Mouse (Mus musculus) neural tube, embryonic 12.5 days (tissue): ENCODE data around the gene Gp2. TPM values are rescaled to one million over a fixed set of nuclear protein-coding genes. Genes with fewer than 3 reads are reported as not detected.

Experiments used
- ATAC-seq: fragments of 200-750 bp; cut with Nextera tagmentation; 2 replicates; pipeline ENCODE4 v1.8.0; 2017; ENCODE audit warnings: low read depth, mild to moderate bottlenecking, moderate TSS enrichment, moderate library complexity; ENCODE audit not compliant: low FRiP score
- H3K27ac ChIP-seq: fragments of 300-500 bp; sonication (generic); 2 replicates; pipeline ENCODE4 v1.5.1; 2016
- H3K27me3 ChIP-seq: fragments of 300-500 bp; sonication (generic); replicated peaks from 2 replicates; pipeline ENCODE4 v1.6.1; 2016; ENCODE audit warnings: mild to moderate bottlenecking
- H3K36me3 ChIP-seq: fragments of 300-500 bp; sonication (generic); 2 replicates; pipeline ENCODE4 v1.6.1; 2016; ENCODE audit warnings: mild to moderate bottlenecking
- H3K4me1 ChIP-seq: fragments of 300-500 bp; sonication (generic); 2 replicates; pipeline ENCODE4 v1.6.1; 2016
- H3K4me2 ChIP-seq: fragments of 300-500 bp; sonication (generic); replicated peaks from 2 replicates; pipeline ENCODE4 v1.6.1; 2016; ENCODE audit warnings: mild to moderate bottlenecking
- H3K4me3 ChIP-seq: fragments of 300-500 bp; sonication (generic); 2 replicates; pipeline ENCODE4 v1.5.1; 2016
- H3K9ac ChIP-seq: fragments of 300-500 bp; sonication (generic); 2 replicates; pipeline ENCODE4 v1.6.1; 2016; ENCODE audit warnings: mild to moderate bottlenecking
- H3K9me3 ChIP-seq: fragments of 300-500 bp; sonication (generic); 2 replicates; pipeline ENCODE4 v1.6.1; 2016; ENCODE audit warnings: mild to moderate bottlenecking
- WGBS: fragments of 180-500 bp; shearing (Covaris S2); methylation state at CpG from one replicate; pipeline ENCODE4 v1.1.7; 2016; 5-methylcytosine and 5-hydroxymethylcytosine counted together
- polyA plus RNA-seq: library from polyadenylated mRNA; unstranded; fragments of >200 nt; fragmentation: Nextera tagmentation; extraction: Ambion mirVana; gene quantifications from 2 replicates; pipeline ENCODE4 v1.2.1, GENCODE M21; 2016

Gene Gp2
- polyA plus RNA-seq, 1 experiment from 2014 or later = not detected

DNA sequence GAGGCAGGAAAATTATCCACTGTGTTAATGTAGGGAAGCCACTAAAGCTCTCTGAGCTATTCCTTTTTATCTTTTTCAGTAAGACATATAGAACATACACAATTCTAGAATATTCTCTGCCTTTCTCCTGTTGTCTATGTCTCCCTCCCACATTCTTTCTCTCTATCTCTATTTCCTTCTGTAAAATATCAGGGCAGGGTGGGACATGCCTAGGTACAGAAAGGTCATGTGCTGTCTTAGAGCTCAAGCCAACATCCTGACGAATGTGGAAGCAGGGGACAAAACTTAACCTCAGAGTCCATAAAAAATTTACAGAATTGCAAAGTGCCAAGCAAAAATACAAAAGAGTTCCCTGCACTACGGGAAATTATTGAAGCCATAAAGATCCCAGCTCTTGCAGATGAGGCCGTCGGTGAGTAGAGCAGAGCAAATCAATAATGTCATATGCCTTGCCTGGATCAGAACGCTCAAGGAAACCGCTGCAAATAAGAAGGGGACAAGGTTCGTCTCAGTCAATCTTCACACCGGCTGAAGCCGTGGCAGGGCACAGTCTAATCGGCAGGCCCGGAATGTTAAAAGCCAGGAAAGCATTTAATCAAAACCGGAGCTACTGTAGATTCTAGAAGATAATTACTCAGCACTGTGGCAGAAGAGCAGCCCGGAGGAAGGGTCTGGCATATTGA is 64.9 kb downstream of the Gp2 start:
- no peak overlapping the region for H3K9ac ChIP-seq
- ATAC-seq = no peak
- H3K4me2 ChIP-seq = no peak overlapping the region
- no peaks in the 10 kb centered on the region for H3K4me1 ChIP-seq
- H3K4me3 ChIP-seq = no peak overlapping the region
- no peak overlapping the region for H3K27ac ChIP-seq
- 73% methylated on average over 13 of the region's 13 CpGs for WGBS
- H3K36me3 ChIP-seq = no peaks in the 10 kb centered on the region
- H3K27me3 ChIP-seq = no peaks in the 10 kb centered on the region
- no peaks in the 10 kb centered on the region for H3K9me3 ChIP-seq

Other genes with a start within 250 kb of the Gp2 start
- gene Umod, start 20.0 kb upstream of the Gp2 start, polyA plus RNA-seq = not detected in 2 replicates
- not detected in 2 replicates for gene Acsm5, start 60.2 kb upstream of the Gp2 start, polyA plus RNA-seq
- 0.41 and 0.54 TPM in 2 replicates for gene Pdilt, start 64.2 kb upstream of the Gp2 start, polyA plus RNA-seq
- gene Acsm2, start 95.1 kb upstream of the Gp2 start, polyA plus RNA-seq = not detected in 2 replicates
- gene Acsm1, start 147.7 kb upstream of the Gp2 start, polyA plus RNA-seq = not detected in 2 replicates
- gene Acsm4, start 230.7 kb upstream of the Gp2 start, polyA plus RNA-seq = not detected in 2 replicates